Mouse (Mus musculus) right cerebral cortex, adult 2 months (tissue): Measurements from ENCODE around the gene Unc13a.
"Not testable (repeated sequence)": the region's sequence is repeated elsewhere in the genome, so short reads cannot be mapped to it uniquely, and the experiment has no call there.

Experiments used
- DNase-seq, 2 experiments: peaks; one replicate each; pipeline ENCODE4 v3.0.0; 2021 to 2022; ENCODE audit warnings: low spot score in 2 of 2

Gene Unc13a

DNA sequence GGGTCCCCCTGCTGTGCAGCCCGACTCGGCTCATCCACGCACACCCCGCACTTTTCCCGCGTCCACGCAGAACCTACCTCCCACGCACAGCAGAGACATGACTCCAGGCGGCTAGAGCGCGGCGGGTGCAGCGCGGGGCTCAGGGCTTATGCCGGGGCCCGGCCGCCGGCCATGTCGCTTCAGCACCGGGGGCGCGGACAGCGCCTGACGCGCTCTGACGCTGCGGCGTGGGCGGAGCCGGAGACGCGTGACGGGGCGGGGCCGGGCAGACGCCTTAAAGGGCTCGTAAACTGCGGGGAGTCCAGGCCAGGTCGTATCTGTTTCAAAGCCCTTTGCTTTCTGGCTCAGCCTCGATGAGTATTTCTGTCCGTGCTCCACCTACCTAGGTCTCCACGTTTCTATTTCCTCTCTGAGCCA lies at the start of gene Unc13a:
Gene Unc13a, minus strand, starts transcription at position 209 of the 417 bp plus-strand sequence.
- peak; percentile 91 to 92 for DNase-seq

DNA sequence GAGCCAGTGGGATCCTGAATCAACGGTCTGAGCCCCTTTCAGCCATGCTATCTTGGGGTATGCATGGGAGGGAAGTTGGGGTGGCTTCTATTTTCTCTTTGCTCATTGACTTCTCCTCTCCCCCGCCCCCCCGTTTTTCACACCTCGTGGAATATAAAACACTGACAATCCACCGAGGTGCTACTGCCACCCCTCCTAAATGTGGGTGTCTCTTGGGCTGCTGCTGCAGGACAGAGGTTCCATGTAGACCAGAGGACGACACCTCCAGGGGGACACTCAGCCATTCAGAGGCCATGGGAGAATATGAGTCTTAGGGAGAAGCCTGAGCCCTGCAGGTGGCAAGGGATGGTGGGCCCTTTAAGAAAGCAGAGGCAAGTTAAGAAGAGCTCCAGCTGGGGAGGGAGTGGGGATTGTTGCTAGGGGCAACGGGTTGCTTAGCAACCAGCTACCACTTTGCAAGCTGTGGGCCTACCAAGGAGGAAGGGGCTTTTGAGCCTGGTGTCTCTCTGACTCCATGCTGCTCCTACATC lies 48.4 kb upstream of the Unc13a start:
- DNase-seq = peak; percentile 78 to 88

DNA sequence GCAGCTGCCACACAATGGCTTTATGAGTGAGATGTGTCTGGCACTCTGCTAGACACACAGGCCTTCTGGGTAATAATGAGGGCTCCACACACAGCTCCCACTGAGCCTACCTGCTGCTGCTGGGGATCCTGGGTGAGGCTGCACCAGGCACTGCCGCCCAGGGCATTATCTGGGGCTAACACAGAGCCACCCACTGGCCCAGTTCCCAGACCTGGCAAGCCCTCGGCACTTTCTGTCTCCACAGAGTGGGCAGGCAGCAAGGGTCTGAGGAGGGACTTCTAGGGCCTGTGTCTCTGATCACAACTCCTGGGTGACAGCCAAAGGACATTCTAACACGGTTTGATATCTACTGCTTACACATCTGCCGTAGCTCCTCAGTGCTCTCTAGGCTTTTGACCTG lies 47.7 kb upstream of the Unc13a start:
- DNase-seq = no peak

DNA sequence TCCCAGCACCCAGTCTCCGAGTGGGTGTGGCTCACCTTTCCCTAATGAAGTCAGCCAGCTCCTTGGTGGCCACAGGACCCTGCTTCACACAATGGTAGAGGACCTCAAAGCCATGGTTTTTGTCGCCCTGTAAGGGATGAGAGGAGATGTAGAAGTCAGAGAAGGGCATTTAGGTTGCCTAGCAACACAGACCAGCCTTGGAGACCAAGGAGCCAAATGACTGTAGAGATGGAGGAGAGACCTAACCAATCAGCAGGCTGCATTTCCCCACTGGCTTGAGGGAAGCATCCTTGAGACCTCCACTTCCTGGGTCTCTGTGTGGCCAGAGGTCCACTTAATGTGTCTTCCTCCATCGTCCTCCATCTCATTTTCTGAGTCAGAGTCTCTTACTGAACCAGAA lies 46.7 kb upstream of the Unc13a start:
- no peak for DNase-seq

DNA sequence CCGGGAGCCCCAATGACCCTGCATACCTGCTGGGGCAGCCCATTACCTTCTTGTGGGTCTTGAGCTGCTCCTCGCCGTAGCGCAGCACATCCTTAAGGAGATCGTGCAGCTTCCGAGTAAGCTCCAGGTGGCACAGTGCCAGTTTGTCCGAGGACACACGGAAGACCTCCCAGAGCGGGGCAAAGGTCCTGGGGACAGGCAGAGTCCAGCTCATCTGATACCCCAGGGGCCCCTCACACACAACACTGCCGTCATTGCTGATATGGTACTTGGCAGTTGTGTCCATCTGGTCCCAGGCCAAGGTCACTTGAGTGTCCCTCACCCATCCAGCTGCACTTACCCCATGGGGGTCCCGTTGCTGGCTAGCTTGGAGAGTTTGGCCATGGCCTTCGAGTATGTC lies 45.5 kb upstream of the Unc13a start:
- DNase-seq = no peak

DNA sequence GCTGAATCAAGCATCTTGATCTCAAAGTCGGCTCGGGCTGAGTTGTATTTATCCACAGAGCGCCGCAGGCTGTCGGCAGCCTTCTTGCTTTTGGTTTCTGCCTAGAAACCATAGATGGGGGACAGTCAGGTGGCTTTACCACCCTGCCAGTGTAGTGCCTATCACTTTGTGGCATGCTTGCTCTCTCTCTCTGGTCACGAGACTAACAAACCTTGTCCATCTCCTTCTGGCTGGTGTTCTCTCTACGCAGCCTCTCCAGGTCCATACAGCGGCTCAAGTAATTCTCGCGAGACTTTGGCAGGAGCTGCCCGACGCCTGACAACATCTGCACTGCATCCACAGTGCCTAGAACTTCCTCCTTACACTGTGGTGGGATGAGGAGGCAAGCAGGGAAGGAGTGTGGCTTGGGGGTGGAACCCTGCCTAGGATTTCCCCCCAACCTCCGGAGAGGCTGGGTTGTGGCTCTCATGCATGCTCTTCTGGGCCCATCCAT lies 45.0 kb upstream of the Unc13a start:
- DNase-seq = no peak

DNA sequence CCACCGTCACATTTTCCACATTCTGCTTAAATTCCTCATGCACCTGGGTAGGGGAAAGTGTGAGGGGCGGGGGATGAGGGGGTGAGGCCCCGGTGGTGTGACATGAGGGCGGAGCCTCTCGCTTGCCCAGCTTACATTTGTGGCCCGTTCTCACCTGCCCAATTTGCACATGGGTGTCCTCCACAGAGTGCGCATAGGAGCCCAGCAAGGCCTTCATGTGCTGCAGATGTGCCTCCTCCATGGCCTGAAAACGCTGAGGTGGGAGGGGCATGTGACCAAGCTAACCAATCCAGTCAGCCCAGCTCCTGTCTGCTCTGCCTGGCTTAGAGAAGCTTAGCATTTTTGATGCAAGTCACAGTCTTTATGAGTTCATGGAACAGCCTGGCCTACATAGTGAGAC lies 44.0 kb upstream of the Unc13a start:
- no peak for DNase-seq

DNA sequence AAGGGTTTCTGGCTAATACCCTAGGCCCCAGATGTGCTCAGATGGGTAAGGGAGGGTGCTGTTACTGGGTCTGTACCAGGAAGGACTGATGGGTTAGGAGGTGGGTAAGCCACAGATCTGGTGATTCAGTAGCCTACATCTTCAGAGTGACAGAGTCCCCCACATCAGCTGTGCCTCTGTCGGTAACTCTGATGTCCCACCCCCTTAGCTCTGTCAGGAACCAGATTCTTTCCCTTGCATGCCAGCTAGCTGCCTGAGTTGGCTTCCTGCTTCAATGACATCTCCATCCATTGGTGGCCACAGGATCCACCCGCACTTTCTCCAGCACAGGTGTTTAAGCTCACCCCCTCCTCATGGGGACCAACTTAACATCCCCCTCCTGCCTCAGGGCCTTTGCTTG lies 40.0 kb upstream of the Unc13a start:
- no peak for DNase-seq

DNA sequence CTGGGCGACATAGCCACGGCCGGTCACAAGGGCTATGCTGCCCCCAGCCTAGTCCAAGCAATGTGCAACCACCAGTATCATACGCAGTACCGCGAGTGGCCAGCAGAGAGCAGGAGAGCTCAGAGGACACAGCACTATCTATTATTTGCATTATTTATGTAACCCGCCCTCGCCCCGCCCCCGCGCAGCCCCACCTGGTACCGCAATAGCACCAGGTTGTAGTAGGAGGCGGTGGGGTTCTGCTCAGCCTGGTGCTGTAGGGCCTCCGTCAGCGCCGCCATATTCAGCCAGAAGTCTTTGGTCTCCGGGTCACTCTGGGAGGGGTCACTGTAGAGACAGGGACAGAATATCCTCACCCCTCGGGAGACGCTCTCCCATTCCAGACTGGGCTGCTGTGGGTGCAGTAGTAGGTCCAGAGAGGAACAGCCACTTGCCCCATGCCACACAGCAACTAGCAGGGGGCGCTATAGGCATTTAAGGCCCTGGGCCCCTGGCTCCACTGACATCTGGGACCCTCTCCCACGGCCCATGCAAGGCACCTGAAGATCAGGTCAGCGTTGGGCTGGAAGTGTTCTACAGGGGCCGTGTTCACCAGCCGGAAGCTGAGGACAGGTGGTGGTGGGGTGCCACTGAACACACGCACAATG lies 38.4 kb upstream of the Unc13a start:
- peak; percentile 92 to 93 for DNase-seq

DNA sequence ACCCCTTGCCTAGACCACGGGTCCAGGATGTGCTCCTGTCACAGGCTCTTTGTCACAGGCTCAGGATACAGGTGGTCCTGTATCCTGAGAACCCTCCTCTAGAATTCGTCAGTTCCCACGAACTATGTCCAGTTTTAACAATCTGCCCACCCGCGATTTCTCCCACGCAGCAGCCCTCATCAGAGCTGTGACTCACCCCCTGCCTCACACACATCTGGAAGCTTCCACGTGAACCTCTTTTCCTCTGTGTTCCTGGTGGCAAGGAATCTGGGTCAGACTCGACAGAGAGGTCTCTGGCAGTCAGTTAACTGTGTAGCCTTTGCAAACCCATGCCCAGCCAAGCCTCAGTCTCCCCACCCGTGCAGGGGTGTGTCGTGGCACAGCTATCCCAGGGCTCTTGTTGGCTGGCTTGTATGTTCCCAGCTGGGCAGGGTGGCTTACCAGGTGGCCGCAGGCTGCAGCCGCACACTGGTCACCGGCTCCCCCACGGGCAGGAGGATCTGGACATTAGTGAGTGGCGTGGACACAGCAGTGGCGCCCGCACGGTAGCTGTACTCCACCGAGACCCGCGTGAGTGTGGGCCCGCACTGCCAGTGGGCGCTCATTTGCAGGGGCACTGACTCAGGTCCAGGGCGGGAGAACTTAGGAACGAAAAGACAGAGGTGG lies 37.7 kb upstream of the Unc13a start:
- peak; percentile 59 to 66 for DNase-seq

DNA sequence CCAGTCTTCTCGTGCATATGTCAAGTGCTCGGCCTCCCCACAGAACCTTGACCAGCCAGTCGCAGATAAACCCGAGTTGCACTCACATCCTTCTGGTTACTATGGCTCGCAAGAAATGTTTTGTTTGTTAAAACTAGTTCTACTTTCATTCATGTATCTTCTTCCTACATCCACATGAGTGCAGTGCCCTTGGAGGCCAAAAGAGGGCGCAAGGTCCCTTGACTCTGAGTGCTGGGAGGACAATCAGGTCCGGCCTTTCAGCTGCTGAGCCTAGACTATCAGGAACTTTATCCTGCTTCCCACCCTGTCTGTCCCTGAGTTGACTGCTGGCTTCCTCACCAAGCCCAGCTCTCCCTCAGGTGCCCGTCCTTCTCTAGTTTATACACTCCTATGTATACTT lies 36.3 kb upstream of the Unc13a start:
- DNase-seq = peak; percentile 68 to 73

DNA sequence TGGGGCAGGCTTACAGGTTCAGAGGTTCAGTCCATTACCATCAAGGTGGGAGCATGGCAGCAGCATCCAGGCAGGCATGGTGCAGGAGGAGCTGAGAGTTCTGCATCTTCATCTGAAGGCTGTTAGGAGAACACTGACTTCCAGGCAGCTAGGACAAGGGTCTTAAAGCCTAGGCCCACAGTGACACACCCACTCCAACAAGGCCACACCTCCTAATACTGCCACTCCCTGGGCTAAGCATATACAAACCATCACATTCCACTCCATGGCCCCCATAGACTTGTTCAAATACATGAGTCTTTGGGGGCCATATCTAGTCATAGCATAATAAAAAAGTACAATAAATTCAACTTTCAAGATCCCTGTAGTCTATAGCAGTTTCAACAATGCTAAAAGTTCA lies 31.8 kb upstream of the Unc13a start:
- not testable (repeated sequence) for DNase-seq

DNA sequence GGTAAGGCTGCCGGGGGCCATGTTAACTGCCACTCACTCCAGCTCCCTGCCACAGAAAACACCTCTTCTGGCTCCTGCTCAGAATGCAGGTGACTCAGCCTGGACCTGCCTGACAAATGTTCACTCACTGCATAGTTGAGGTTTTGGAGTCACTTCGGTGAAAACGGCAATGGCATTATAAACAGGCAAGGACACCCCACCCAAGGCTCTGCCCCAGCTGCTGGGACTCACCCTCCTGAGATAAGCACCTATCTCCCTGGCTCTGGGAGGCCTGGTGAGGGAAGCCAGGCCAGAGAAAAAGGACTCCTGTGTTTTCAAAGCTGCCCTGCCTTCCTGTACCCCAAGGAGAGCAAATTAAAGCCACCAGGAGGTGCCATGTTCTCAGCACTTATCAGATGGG lies 31.4 kb upstream of the Unc13a start:
- no peak for DNase-seq

DNA sequence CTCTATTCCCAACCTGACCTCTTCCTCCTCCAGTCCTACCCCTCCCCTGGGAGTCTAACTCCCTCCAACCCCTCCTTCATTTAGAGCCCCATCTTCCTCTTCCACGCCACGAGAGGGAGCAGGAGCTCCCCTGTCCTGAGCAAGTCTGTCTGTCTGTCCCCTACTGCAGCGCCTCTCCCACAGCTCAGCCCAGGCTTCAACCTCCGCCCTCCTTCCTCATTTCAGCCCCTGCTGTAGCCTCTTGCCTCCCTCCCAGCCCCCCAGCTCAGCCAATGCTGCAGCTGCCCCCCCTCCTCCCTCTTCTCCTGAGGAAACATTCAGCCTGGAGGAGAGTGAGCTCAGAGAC lies 30.5 kb upstream of the Unc13a start:
- no peak for DNase-seq

DNA sequence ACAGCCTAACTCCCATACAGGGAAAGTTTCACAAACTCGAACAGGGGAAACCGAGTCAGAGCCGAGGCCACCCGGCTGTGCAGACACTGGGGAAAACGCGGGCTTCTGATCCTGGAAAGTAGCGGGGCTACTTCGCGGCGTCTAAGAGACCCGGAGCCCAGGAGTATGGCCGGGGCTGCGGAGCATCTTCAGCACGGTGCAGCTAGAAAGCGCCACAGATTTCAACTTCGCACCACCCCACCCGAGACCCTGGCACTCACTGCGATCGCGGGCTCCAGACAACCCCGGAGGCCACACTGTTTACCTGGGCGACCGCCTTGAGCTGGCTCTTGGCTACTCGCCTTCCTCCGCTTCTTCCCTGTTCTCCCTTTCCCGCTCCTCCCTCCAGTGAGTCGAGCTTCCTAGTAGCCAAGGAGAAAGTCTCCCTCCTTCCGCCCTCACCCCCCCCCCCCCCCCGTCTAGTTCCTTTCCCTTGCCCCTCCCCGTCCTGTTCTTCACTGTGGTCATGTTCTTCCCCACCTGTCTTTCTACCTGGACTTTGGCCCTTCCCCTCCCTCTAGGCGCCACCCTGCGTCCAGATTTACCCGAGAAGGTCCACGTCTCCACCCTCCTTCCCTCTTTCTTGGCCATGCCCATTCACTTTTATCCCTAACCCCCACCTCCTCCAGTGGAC lies 30.0 kb upstream of the Unc13a start, which contains the start of gene B3gnt3:
Gene B3gnt3, minus strand, starts transcription at position 376 of the 673 bp plus-strand sequence.
- no peak for DNase-seq

DNA sequence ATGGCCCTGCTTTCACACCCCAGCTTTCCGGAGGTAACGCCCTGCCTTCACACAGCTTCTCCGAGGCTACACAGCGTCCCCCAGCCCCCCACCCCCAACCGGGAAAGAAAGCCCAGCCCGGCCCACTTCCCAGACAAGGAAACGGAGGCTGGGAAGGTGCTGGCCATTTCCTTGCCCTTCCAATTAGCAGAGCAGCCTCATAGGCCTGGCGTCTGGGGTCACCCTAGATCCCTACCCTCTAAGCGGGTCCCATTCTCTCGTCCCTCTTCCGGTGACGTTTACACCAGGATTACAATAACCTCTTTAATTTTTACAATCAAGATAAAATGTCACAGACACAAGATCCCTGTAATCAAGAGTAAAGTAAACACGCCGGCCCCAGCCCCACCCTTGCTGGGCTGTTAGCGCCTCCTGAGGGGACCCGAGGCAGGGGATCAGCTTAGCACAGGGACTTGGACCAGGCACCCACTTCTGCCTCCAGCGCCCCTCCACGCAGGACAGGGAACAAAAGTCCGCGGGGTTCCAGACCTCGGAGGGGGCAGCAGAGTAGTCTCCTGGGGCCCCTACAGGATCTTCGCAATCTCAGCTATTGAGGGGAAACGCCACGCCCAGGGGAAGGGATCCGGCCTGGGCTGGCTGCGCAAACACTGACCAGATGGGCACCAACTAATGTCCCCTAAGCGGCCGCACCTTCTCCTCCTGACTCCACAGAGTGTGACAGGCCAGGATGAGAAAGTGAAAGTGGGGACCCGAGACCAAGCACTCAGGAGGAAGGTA lies 29.1 kb upstream of the Unc13a start:
- no peak for DNase-seq

DNA sequence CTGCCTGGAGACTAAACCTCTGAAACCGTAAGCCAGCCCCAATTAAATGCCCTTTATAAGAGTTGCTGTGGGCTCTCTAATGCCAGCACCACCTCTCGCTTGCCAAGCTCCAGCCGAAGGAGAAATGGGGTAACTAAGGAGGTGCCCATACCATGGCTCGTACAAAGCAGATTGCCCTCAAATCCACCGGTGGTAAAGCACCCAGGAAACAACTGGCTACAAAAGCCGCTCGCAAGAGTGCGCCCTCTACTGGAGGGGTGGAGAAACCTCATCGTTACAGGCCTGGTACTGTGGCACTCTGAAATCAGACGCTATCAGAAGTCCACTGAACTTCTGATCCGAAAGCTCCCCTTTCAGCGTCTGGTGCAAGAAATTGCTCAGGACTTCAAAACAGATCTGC lies 23.9 kb upstream of the Unc13a start:
- DNase-seq = not testable (repeated sequence)

DNA sequence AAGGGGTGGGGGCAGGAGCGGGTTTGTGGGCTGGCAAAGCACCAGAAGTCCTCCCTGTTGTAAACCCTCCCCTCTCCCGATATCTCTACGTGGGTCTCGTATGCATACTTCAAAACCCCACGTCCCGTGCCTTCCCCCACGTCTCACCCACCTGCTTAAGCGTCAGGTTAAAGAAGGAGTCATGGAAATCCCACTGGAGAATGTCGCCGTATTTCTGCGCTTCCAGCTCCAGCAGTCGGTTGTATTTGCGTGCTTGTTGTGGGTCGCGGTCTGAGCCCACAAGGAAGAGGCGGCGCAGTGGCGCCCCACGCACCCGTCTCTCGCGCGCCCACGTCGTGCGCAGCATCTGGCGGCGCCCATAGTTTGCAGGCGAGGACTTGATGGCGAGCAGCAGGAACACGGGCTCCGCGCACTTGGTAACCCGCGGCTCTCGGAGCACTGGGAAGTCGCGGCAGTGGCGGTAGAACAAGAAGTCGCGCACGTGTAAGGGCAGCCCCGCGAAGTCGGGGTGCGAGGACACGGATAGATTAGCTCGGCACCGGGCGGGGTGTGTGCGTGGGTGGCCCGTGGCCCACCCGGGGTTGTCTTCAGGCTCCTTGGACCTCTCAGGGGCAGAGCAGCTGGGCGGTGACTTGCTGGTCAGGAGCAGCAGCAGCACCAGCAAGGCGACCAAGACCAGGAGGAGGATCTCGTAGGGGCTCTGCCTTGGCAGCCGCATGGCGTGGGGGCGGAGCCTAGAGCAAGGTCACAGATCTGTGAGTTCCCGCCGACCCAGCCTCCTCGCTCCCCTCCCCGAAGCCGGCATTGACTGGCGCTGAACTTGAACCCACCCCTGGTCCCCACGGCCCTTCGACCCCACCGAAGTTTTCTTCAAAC lies 21.8 kb upstream of the Unc13a start:
- no peak for DNase-seq

DNA sequence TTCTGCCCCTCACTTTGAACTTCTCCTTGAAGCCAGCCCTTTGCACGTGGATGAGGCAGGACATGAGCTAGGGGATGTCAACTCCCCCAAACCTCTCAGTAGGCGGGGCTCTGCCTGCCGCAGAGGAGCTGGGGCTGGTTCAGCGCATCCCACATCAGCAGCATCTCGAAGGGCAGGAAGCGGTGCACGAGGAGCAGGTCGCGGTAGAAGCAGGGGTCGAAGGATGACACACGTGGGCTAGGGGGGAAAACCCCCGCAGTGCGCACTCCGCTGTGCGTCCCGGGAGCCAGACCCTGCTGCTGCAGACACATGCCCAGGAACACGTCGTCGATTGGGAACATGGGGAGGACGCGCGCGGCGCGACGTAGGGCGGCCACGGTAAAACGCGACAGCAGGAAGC lies 21.0 kb upstream of the Unc13a start:
- no peak for DNase-seq

DNA sequence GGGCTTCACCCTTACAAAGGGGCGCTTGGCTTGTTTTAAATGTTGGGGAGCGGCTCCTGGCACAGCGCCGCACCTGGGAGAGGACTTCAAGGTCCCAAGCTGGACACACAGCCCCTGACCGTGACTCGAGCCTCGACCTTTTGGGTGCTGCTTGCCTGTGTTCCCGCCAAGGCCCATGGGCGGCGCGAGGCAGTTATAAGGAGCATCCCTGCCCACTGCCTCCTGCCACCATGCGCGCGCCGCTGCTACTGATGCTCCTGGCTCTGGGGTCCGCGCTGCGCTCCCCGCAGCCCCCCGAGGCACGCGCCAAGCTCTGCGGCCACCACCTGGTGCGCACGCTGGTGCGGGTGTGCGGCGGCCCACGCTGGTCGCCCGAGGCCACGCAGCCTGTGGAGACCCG lies 17.5 kb upstream of the Unc13a start, which contains the start of gene Insl3:
Gene Insl3, plus strand, starts transcription at position 187 of the 400 bp plus-strand sequence.
- DNase-seq = no peak

DNA sequence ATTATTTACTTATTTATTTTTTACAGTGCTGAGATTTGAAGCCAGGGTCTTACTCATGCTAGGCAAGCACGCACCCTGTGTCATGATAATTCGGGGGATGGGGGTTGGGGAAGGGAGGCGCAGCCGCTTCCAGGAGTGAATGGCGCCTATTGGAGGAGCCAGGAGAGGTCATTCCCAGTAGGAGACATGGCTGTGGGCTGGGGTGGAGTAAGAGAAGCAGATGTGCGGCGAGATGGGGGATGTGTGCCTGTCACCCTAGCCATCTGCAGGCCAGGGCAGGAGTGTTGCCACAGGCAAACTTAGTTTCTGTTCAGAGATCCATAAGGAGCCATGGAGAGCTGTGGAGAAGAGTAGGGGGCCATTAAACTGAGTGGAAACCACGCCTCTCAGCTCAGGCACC lies 16.1 kb upstream of the Unc13a start:
- no peak for DNase-seq
